Mouse (Mus musculus) right cerebral cortex, adult 2 months (tissue): ENCODE data around the gene Capzb.

Experiments
- DNase-seq, 2 experiments: peaks; one replicate each; pipeline ENCODE4 v3.0.0; 2021 to 2022; ENCODE audit warnings: low spot score in 2 of 2

Capzb gene

GRCm38 (mm10) chr4:139179731-139180625, 12.7 kb upstream of the Capzb start:
- DNase-seq, result no peak

- no peak for DNase-seq
Measured at GRCm38 (mm10) chr4:139182511-139182910, 10.2 kb upstream of the Capzb start.

GRCm38 (mm10) chr4:139185766-139186442, 6.8 kb upstream of the Capzb start:
- DNase-seq, result no peak

- DNase-seq, result no peak
Measured at GRCm38 (mm10) chr4:139187930-139188329, 4.8 kb upstream of the Capzb start.

GRCm38 (mm10) chr4:139191605-139192498, 847 bp upstream of the Capzb start:
- no peak for DNase-seq

GRCm38 (mm10) chr4:139193176-139194093, 736 bp downstream of the Capzb start:
- no peak for DNase-seq

- DNase-seq, result no peak
Measured at GRCm38 (mm10) chr4:139195101-139195500, 2.4 kb downstream of the Capzb start.

GRCm38 (mm10) chr4:139196464-139196863, 3.8 kb downstream of the Capzb start:
- DNase-seq, result no peak

GRCm38 (mm10) chr4:139196949-139197348, 4.2 kb downstream of the Capzb start:
- DNase-seq, result peak; percentile 44 to 45

- DNase-seq, result no peak
Measured at GRCm38 (mm10) chr4:139197453-139197852, 4.8 kb downstream of the Capzb start.

- no peak for DNase-seq
Measured at GRCm38 (mm10) chr4:139198004-139198689, 5.4 kb downstream of the Capzb start.

GRCm38 (mm10) chr4:139199126-139199525, 6.4 kb downstream of the Capzb start:
- no peak for DNase-seq

- DNase-seq, result no peak
Measured at GRCm38 (mm10) chr4:139199703-139200340, 7.1 kb downstream of the Capzb start.

GRCm38 (mm10) chr4:139200946-139201345, 8.2 kb downstream of the Capzb start:
- no peak for DNase-seq

- no peak for DNase-seq
Measured at GRCm38 (mm10) chr4:139202556-139202955, 9.9 kb downstream of the Capzb start.

- no peak for DNase-seq
Measured at GRCm38 (mm10) chr4:139203381-139203780, 10.7 kb downstream of the Capzb start.

- DNase-seq, result no peak
Measured at GRCm38 (mm10) chr4:139205842-139206241, 13.1 kb downstream of the Capzb start.

GRCm38 (mm10) chr4:139206353-139207045, 13.8 kb downstream of the Capzb start:
- DNase-seq, result peak in 1 of 2 experiments; percentile 44
